ENCODE assay signal across 13 mouse cellular contexts in the genomic region with DNA sequence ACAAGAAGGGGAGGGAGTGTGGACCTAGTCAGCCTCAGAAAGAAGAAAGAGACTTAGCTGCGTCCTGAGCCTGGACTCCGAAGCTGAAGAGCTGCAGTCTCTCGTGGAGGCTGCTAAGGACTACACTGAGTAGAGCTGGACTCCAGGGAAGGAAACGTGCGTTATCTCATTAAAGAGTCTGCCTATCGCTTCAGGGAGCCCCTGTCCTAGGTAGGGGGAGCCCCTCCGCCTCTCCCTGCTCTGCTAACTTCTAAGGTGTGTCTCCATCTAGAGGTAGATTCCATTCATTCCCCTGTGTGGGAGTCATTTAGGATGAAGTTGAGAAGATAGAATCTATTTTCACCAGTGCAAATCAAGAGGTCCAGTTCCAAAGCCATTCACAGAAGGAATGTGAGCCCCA. TPM values are rescaled to one million over a fixed set of nuclear protein-coding genes. Genes with fewer than 3 reads are reported as not detected.
DNase-seq lines count a peak whose midpoint lies in the region; ATAC-seq and TF ChIP-seq lines count a peak whose summit lies in the region.
"Had no signal": no experiment of that assay in that cellular context is flagged by ENCODE, and none has a peak within 500 bp of the region (broad histone marks: within the 10 kb centered on the region; RNA-seq: fewer than 3 reads in every experiment).

No protein-coding gene starts in this region.

- no peak overlapping the region for H3K27ac ChIP-seq in heart, embryonic 13.5 days (replicated peaks)
- no peak overlapping the region for H3K27ac ChIP-seq in lung, postnatal 0 days (ENCODE audit: low read length)
- no peak overlapping the region for H3K27ac ChIP-seq in intestine, embryonic 15.5 days
- no peak overlapping the region for H3K27ac ChIP-seq in stomach, embryonic 14.5 days (ENCODE audit: low read length)
- H3K27ac ChIP-seq: layer of hippocampus, adult 2 months had no signal

- peak overlapping the region; percentile 27 for H3K4me2 ChIP-seq in heart, embryonic 13.5 days
- H3K4me2 ChIP-seq in lung, postnatal 0 days (replicated peaks; ENCODE audit: low read depth, low read length) = no peak overlapping the region
- H3K4me2 ChIP-seq in intestine, embryonic 15.5 days (replicated peaks) = peak overlapping the region; percentile 33; the same call in 1 of the 2 replicates
- H3K4me2 ChIP-seq in stomach, embryonic 14.5 days (replicated peaks; ENCODE audit: low read depth, low read length) = no peak overlapping the region

- H3K4me3 ChIP-seq in heart, embryonic 13.5 days = no peak overlapping the region
- no peak overlapping the region for H3K4me3 ChIP-seq in lung, postnatal 0 days (ENCODE audit: low read depth, low read length)
- no peak overlapping the region for H3K4me3 ChIP-seq in intestine, embryonic 15.5 days (replicated peaks)
- H3K4me3 ChIP-seq in stomach, embryonic 14.5 days (ENCODE audit: low read depth, low read length) = no peak overlapping the region
- H3K4me3 ChIP-seq: layer of hippocampus, adult 2 months had no signal

- peaks cover 2% of the 10 kb centered on the region for H3K4me1 ChIP-seq in heart, embryonic 13.5 days
- H3K4me1 ChIP-seq in lung, postnatal 0 days (ENCODE audit: insufficient read depth, low read depth, low read length) = no peaks in the 10 kb centered on the region
- H3K4me1 ChIP-seq in intestine, embryonic 15.5 days (replicated peaks) = no peaks in the 10 kb centered on the region
- H3K4me1 ChIP-seq in stomach, embryonic 14.5 days (ENCODE audit: control insufficient read depth, insufficient read depth, low read length) = no peaks in the 10 kb centered on the region

- 26% methylated on average over 7 of the region's 7 CpGs for WGBS in heart, embryonic 13.5 days
- 40% methylated on average over 7 of the region's 7 CpGs for WGBS in lung, postnatal 0 days
- WGBS in intestine, embryonic 15.5 days = 38% methylated on average over 7 of the region's 7 CpGs
- 44% methylated on average over 7 of the region's 7 CpGs for WGBS in stomach, embryonic 14.5 days

- H3K9ac ChIP-seq in heart, embryonic 13.5 days = no peak overlapping the region
- no peak overlapping the region for H3K9ac ChIP-seq in lung, postnatal 0 days (replicated peaks; ENCODE audit: low read depth)
- no peak overlapping the region for H3K9ac ChIP-seq in intestine, embryonic 15.5 days
- no peak overlapping the region for H3K9ac ChIP-seq in stomach, embryonic 14.5 days (replicated peaks; ENCODE audit: low read depth, low read length)

- DNase-seq in heart, postnatal 10 days = no peak
- peak; percentile 15 for DNase-seq in lung, postnatal 0 days (ENCODE audit: low spot score)
- no peak for DNase-seq in lung, postnatal 14 days
- DNase-seq in adrenal gland, postnatal 10 days = no peak
- no peak for DNase-seq in thymus, postnatal 14 days
- DNase-seq: cerebellum, postnatal 36 days; left cerebral cortex, postnatal 4 days; lung, postnatal 4 days; thymus, postnatal 25 days had no signal

- no peak for TF ChIP-seq EP300 in lung, postnatal 0 days (IDR thresholded peaks at IDR 0.05)

- H3K36me3 ChIP-seq in heart, embryonic 13.5 days = no peaks in the 10 kb centered on the region
- no peaks in the 10 kb centered on the region for H3K36me3 ChIP-seq in lung, postnatal 0 days (ENCODE audit: insufficient read depth, low read length)
- no peaks in the 10 kb centered on the region for H3K36me3 ChIP-seq in intestine, embryonic 15.5 days
- no peaks in the 10 kb centered on the region for H3K36me3 ChIP-seq in stomach, embryonic 14.5 days (ENCODE audit: control insufficient read depth, insufficient read depth, low read length)

- TF ChIP-seq CTCF in lung, postnatal 0 days (IDR thresholded peaks at IDR 0.05) = no peak

- intact Hi-C loops in heart, postnatal 10 days (cut with DNase I) = no loop called here

- no peaks in the 10 kb centered on the region for H3K9me3 ChIP-seq in heart, embryonic 13.5 days
- H3K9me3 ChIP-seq in lung, postnatal 0 days (ENCODE audit: low read length) = no peaks in the 10 kb centered on the region
- H3K9me3 ChIP-seq in intestine, embryonic 15.5 days = no peaks in the 10 kb centered on the region
- H3K9me3 ChIP-seq in stomach, embryonic 14.5 days (ENCODE audit: control insufficient read depth, low read depth, low read length) = no peaks in the 10 kb centered on the region

- H3K27me3 ChIP-seq in heart, embryonic 13.5 days (replicated peaks) = no peaks in the 10 kb centered on the region
- H3K27me3 ChIP-seq in lung, postnatal 0 days (replicated peaks; ENCODE audit: insufficient read depth, low read length) = no peaks in the 10 kb centered on the region
- no peaks in the 10 kb centered on the region for H3K27me3 ChIP-seq in intestine, embryonic 15.5 days (replicated peaks)
- no peaks in the 10 kb centered on the region for H3K27me3 ChIP-seq in stomach, embryonic 14.5 days (ENCODE audit: control insufficient read depth, insufficient read depth, low read length)

- ATAC-seq in heart, embryonic 13.5 days (ENCODE audit: extremely low read depth, insufficient number of reproducible peaks, low FRiP score, low TSS enrichment) = no peak
- ATAC-seq in lung, postnatal 0 days = no peak
- peak; percentile 67 for ATAC-seq in intestine, embryonic 15.5 days
- peak; percentile 50; the same call in 1 of the 2 replicates for ATAC-seq in stomach, embryonic 14.5 days (ENCODE audit: insufficient number of reproducible peaks, insufficient read depth, low FRiP score, low read depth)

RNA-seq across cellular contexts. Expression of gene Trip12, which starts 29.2 kb away (rescaled TPM):
- polyA plus RNA-seq in heart, embryonic 13.5 days (2015; fragmentation: Nextera tagmentation; extraction: Ambion mirVana) = 52.1 and 52.4 TPM in 2 replicates
- 100 to 1,000 TPM; 233 to 236 TPM for total RNA-seq in heart, postnatal 10 days (2021)
- polyA plus RNA-seq in lung, postnatal 0 days (2015; fragmentation: Nextera tagmentation; extraction: Ambion mirVana) = 26.6 and 31.2 TPM in 2 replicates
- 48.9 and 54.2 TPM in 2 replicates for polyA plus RNA-seq in intestine, embryonic 15.5 days (2015; fragmentation: Nextera tagmentation; extraction: Ambion mirVana)
- 87.2 and 92.6 TPM in 2 replicates for polyA plus RNA-seq in stomach, embryonic 14.5 days (2014; fragmentation: Nextera tagmentation; extraction: Ambion mirVana)
- total RNA-seq in adrenal gland, postnatal 10 days (2021) = 100 to 1,000 TPM; 195 to 219 TPM

RNA-seq across cellular contexts. Expression of gene Fbxo36, which starts 29.9 kb away (rescaled TPM):
- 6.5 and 8.9 TPM in 2 replicates for polyA plus RNA-seq in heart, embryonic 13.5 days (2015; fragmentation: Nextera tagmentation; extraction: Ambion mirVana)
- 1 to 10 TPM; 2.6 TPM for total RNA-seq in heart, postnatal 10 days (2021)
- 23.6 and 24.1 TPM in 2 replicates for polyA plus RNA-seq in lung, postnatal 0 days (2015; fragmentation: Nextera tagmentation; extraction: Ambion mirVana)
- polyA plus RNA-seq in intestine, embryonic 15.5 days (2015; fragmentation: Nextera tagmentation; extraction: Ambion mirVana) = 12.3 and 14.9 TPM in 2 replicates
- polyA plus RNA-seq in stomach, embryonic 14.5 days (2014; fragmentation: Nextera tagmentation; extraction: Ambion mirVana) = 8.1 and 11.4 TPM in 2 replicates
- total RNA-seq in adrenal gland, postnatal 10 days (2021) = 1 to 10 TPM; 6.8 to 9.7 TPM

Comparison
In these comparisons a context has a peak if more than half of its experiments do, and no peak if none do; other contexts are left out.
1. ATAC-seq: peak in intestine, embryonic 15.5 days (single experiment) and stomach, embryonic 14.5 days (single experiment); none in heart, embryonic 13.5 days (single experiment) and lung, postnatal 0 days (single experiment).
2. H3K4me2 ChIP-seq: peak in heart, embryonic 13.5 days (single experiment) and intestine, embryonic 15.5 days (single experiment); none in lung, postnatal 0 days (single experiment) and stomach, embryonic 14.5 days (single experiment).